Mouse (Mus musculus) forebrain, embryonic 13.5 days (tissue): ENCODE measurements around the gene Gpr160. TPM values are rescaled to one million over a fixed set of nuclear protein-coding genes. Genes with fewer than 3 reads are reported as not detected.
"Not testable (repeated sequence)": the region's sequence is repeated elsewhere in the genome, so short reads cannot be mapped to it uniquely, and the experiment has no call there.

Experiments used
- ATAC-seq: fragments of 200-750 bp; cut with Nextera tagmentation; 2 replicates; pipeline ENCODE4 v1.8.0; 2017
- H3K27ac ChIP-seq: fragments of 300-500 bp; sonication (generic); 2 replicates; pipeline ENCODE4 v1.5.1; 2015; ENCODE audit warnings: inconsistent platforms, mild to moderate bottlenecking, moderate library complexity
- H3K27me3 ChIP-seq: fragments of 300-500 bp; sonication (generic); 2 replicates; pipeline ENCODE4 v1.6.1; 2015; ENCODE audit warnings: mild to moderate bottlenecking, inconsistent platforms
- H3K36me3 ChIP-seq: fragments of 300-500 bp; sonication (generic); 2 replicates; pipeline ENCODE4 v1.6.1; 2015; ENCODE audit warnings: mild to moderate bottlenecking, inconsistent platforms; ENCODE audit not compliant: poor library complexity, severe bottlenecking
- H3K4me1 ChIP-seq: fragments of 300-500 bp; sonication (generic); 2 replicates; pipeline ENCODE4 v1.6.1; 2015; ENCODE audit warnings: inconsistent platforms
- H3K4me2 ChIP-seq: fragments of 300-500 bp; sonication (generic); 2 replicates; pipeline ENCODE4 v1.6.1; 2015; ENCODE audit warnings: inconsistent platforms, mild to moderate bottlenecking, moderate library complexity
- H3K4me3 ChIP-seq: fragments of 300-500 bp; sonication (generic); 2 replicates; pipeline ENCODE4 v1.5.1; 2015; ENCODE audit warnings: mild to moderate bottlenecking, inconsistent platforms
- H3K9ac ChIP-seq: fragments of 300-500 bp; sonication (generic); 2 replicates; pipeline ENCODE4 v1.6.1; 2015; ENCODE audit warnings: mild to moderate bottlenecking, inconsistent platforms
- H3K9me3 ChIP-seq: fragments of 300-500 bp; sonication (generic); replicated peaks from 2 replicates; pipeline ENCODE4 v1.6.1; 2016; ENCODE audit warnings: inconsistent platforms
- WGBS: fragments of 180-500 bp; shearing (Covaris S2); methylation state at CpG from one replicate; pipeline ENCODE4 v1.1.7; 2015; 5-methylcytosine and 5-hydroxymethylcytosine counted together
- polyA plus RNA-seq: library from polyadenylated mRNA; unstranded; fragments of >200 nt; fragmentation: Nextera tagmentation; extraction: Ambion mirVana; gene quantifications from 2 replicates; pipeline ENCODE4 v1.2.1, GENCODE M21; 2015

Gene Gpr160
- polyA plus RNA-seq = 0.59 and 0.76 TPM in 2 replicates

- Histone ChIP-seq H3K36me3 (no peaks in the 10 kb centered on the region), H3K9ac (peak within 1 kb of the TSS; percentile 65), H3K4me3 (peak within 1 kb of the TSS; percentile 58), H3K27me3 (peaks cover 32% of the 10 kb centered on the region), H3K9me3 (no peaks in the 10 kb centered on the region), H3K4me1 (peaks cover 7% of the 10 kb centered on the region), H3K4me2 (peak within 1 kb of the TSS; percentile 97), H3K27ac (no peak within 1 kb of the TSS)
- peak; percentile 85 for ATAC-seq
- 1% methylated on average over 65 of the region's 75 CpGs for WGBS
These were observed at the start of gene Gpr160 for GRCm38 (mm10) chr3:30855604-30856458. Gene Gpr160 (plus strand): TSS chr3:30855950.

GRCm38 (mm10) chr3:30812881-30813280, 42.9 kb upstream of the Gpr160 start:
- WGBS = 68% methylated on average over 3 of the region's 3 CpGs

DNA sequence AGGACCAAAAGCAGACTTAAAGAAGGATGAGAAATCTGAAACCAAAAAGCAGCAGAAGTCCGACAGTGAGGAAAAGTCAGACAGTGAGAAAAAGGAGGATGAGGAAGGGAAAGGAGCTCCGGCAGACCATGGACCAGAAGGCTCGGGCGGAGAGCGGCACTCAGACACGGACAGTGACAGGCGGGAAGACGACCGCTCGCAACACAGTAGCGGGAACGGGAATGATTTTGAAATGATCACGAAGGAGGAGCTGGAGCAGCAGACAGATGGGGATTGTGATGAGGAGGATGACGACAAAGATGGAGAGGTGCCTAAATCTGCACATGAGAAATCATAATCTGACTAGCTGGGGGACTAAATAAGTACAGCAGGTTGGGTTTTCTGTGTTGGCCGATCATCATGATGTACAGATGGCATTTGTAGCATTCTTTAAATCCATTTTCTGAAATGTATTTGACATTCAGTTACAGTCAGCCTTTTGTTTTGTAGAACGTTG, 37.1 kb upstream of the Gpr160 start:
- ATAC-seq = no peak
- Histone ChIP-seq H3K4me2 (no peak overlapping the region), H3K9ac (no peak overlapping the region), H3K27ac (no peak overlapping the region), H3K36me3 (peaks cover 68% of the 10 kb centered on the region), H3K4me3 (no peak overlapping the region), H3K27me3 (no peaks in the 10 kb centered on the region), H3K4me1 (no peaks in the 10 kb centered on the region), H3K9me3 (no peaks in the 10 kb centered on the region)
- 96% methylated on average over 16 of the region's 16 CpGs for WGBS

More at GRCm38 (mm10) chr3:30812881-30813280, 42.9 kb upstream of the Gpr160 start:
- Histone ChIP-seq H3K9ac (no peak overlapping the region), H3K9me3 (no peaks in the 10 kb centered on the region), H3K4me2 (no peak overlapping the region), H3K36me3 (peaks cover 68% of the 10 kb centered on the region), H3K4me3 (no peak overlapping the region), H3K4me1 (no peaks in the 10 kb centered on the region), H3K27me3 (no peaks in the 10 kb centered on the region), H3K27ac (no peak overlapping the region)
- no peak for ATAC-seq

- no peak overlapping the region for H3K4me3 ChIP-seq
- no peak overlapping the region for H3K27ac ChIP-seq
- no peaks in the 10 kb centered on the region for H3K27me3 ChIP-seq
- no peak overlapping the region for H3K9ac ChIP-seq
- no peak for ATAC-seq
- no peaks in the 10 kb centered on the region for H3K9me3 ChIP-seq
- WGBS = 94% methylated on average over 8 of the region's 8 CpGs
- H3K4me1 ChIP-seq = no peaks in the 10 kb centered on the region
- H3K4me2 ChIP-seq = no peak overlapping the region
- H3K36me3 ChIP-seq = peaks cover 47% of the 10 kb centered on the region
These were observed 33.6 kb upstream of the Gpr160 start for GRCm38 (mm10) chr3:30822163-30822562.

GRCm38 (mm10) chr3:30826069-30826468, 29.7 kb upstream of the Gpr160 start:
- ATAC-seq = no peak
- Histone ChIP-seq H3K9ac (no peak overlapping the region), H3K27ac (no peak overlapping the region), H3K27me3 (no peaks in the 10 kb centered on the region), H3K4me1 (no peaks in the 10 kb centered on the region), H3K4me3 (no peak overlapping the region), H3K36me3 (peaks cover 13% of the 10 kb centered on the region), H3K9me3 (no peaks in the 10 kb centered on the region), H3K4me2 (no peak overlapping the region)
- WGBS = 94% methylated on average over 5 of the region's 5 CpGs

DNA sequence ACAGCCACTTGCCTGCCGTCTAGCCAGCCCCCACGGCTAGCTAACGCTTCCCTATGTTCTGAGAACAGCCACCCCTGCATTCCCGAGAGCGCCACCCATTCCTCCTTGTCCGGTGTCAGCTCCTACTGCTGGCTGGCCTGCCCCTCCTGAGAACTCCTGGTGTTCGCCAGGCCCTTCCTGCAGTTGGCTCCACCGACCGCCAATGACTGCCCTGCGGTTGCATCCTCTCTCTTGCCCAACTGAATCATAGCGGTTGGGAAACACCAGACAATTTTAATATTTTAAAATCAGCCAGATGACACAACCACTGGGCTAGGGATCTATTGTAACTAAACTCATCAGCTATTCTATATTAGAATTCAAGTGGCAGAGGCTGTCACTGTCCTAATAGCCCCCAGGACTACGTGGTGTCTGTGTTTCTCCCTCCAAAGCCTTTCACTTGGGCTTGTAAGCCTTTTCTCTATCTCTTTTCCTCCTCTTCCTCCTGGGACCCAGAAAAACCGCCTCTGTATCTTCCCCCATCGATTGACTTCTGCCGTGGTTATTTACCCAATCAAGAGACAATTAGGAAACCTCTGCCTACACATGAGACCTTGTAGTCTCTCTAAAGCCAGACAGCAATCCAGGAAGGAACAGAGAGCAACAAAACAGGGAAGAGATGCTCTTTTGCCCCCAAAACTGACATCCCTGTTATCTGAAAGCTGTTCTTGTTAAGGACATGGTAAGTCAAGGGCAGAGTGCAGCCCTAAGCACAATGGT, 23.7 kb upstream of the Gpr160 start:
- no peaks in the 10 kb centered on the region for H3K27me3 ChIP-seq
- no peak overlapping the region for H3K27ac ChIP-seq
- WGBS = 81% methylated on average over 15 of the region's 15 CpGs
- no peak overlapping the region for H3K4me3 ChIP-seq
- no peak overlapping the region for H3K4me2 ChIP-seq
- H3K36me3 ChIP-seq = no peaks in the 10 kb centered on the region
- H3K9me3 ChIP-seq = no peaks in the 10 kb centered on the region
- no peaks in the 10 kb centered on the region for H3K4me1 ChIP-seq
- no peak for ATAC-seq
- H3K9ac ChIP-seq = no peak overlapping the region

- no peaks in the 10 kb centered on the region for H3K4me1 ChIP-seq
- no peak for ATAC-seq
- no peaks in the 10 kb centered on the region for H3K9me3 ChIP-seq
These were observed 22.5 kb upstream of the Gpr160 start for GRCm38 (mm10) chr3:30833254-30833653.

GRCm38 (mm10) chr3:30845755-30846154, 10.0 kb upstream of the Gpr160 start:
- no peak overlapping the region for H3K4me3 ChIP-seq
- no peak overlapping the region for H3K4me2 ChIP-seq
- H3K27me3 ChIP-seq = no peaks in the 10 kb centered on the region
- 70% methylated on average over 2 of the region's 2 CpGs for whole genome bisulfite sequencing
- no peaks in the 10 kb centered on the region for H3K4me1 ChIP-seq
- H3K27ac ChIP-seq = no peak overlapping the region
- ATAC-seq = no peak
- H3K36me3 ChIP-seq = no peaks in the 10 kb centered on the region
- no peak overlapping the region for H3K9ac ChIP-seq
- no peaks in the 10 kb centered on the region for H3K9me3 ChIP-seq

More at GRCm38 (mm10) chr3:30833254-30833653, 22.5 kb upstream of the Gpr160 start:
- H3K4me3 ChIP-seq = no peak overlapping the region
- H3K9ac ChIP-seq = no peak overlapping the region
- WGBS = 87% methylated on average over 3 of the region's 3 CpGs
- H3K27me3 ChIP-seq = no peaks in the 10 kb centered on the region
- H3K36me3 ChIP-seq = no peaks in the 10 kb centered on the region
- no peak overlapping the region for H3K4me2 ChIP-seq
- H3K27ac ChIP-seq = no peak overlapping the region

DNA sequence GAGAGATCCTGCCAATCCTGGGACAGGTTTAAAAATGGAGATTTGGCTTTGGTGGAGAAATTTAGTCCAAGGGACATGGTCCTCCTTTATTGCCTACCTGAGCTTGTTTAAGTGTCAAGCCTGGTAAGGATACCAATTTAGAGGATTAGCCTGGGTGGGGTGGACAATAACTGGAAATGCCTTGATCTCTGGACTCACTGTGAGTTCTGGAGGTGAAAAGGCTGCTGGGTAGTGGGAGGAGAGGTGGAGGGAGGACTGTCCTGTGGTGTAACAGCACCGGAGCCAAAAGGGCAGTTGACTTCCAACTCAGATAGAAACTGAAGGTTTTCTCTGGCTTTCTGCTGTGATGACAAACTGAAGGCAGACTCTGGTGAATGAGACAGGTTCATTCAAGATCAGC, 8.3 kb upstream of the Gpr160 start:
- no peak for ATAC-seq
- 79% methylated on average over 1 of the region's 1 CpGs for WGBS
- H3K4me2 ChIP-seq = no peak overlapping the region
- no peak overlapping the region for H3K9ac ChIP-seq
- no peaks in the 10 kb centered on the region for H3K9me3 ChIP-seq
- H3K27me3 ChIP-seq = 0 out of 2 replicates have a peak, but pooled peaks cover 2% of the 10 kb centered on the region
- no peak overlapping the region for H3K4me3 ChIP-seq
- H3K4me1 ChIP-seq = no peaks in the 10 kb centered on the region
- no peak overlapping the region for H3K27ac ChIP-seq
- no peaks in the 10 kb centered on the region for H3K36me3 ChIP-seq

DNA sequence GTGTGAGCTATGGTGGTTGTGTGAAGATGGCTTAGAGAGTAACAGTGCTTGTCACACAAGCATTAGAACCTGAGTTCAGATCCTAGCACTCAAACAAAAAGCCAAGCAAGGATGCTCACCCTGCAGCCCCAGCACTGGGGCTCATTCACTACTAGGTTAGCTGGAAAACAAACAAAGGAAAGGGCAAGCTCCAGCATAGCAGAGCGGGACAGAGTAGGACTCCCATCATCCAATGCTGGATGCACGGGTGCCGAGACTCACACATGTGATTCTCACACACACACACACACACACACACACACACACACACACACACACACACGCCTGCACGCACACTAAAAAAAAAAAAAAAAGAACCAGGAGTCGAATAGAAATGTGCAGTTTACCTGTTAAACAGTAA, 4.3 kb upstream of the Gpr160 start:
- Histone ChIP-seq H3K27ac (no peak overlapping the region), H3K4me2 (no peak overlapping the region), H3K4me3 (no peak overlapping the region), H3K4me1 (peaks cover 7% of the 10 kb centered on the region), H3K36me3 (no peaks in the 10 kb centered on the region), H3K9me3 (no peaks in the 10 kb centered on the region), H3K9ac (no peak overlapping the region), H3K27me3 (peaks cover 21% of the 10 kb centered on the region)
- 72% methylated on average over 6 of the region's 6 CpGs for WGBS
- no peak for ATAC-seq

DNA sequence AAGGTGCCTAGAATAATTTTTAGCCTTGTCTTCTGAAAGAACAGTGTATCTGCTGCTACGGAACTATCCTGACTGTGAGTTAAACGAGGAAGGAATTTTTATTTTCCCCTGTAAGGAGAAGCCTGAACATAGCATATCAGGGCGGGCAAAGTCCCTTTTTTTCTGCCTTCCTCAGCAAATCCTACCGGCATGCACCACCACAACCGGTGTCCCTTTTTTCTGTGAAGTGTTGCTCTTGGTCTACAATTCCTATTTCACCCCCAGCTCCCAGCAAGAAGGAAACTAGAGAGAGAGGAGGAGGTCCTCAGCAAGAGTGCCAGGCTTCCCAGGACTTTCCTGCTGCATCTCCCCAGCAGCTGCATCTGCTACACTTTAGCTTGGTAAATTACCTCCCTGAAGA, 2.2 kb upstream of the Gpr160 start:
- Histone ChIP-seq H3K4me2 (no peak overlapping the region), H3K9ac (no peak overlapping the region), H3K27ac (no peak overlapping the region), H3K9me3 (no peaks in the 10 kb centered on the region), H3K27me3 (peaks cover 32% of the 10 kb centered on the region), H3K4me3 (no peak overlapping the region), H3K4me1 (peaks cover 7% of the 10 kb centered on the region), H3K36me3 (no peaks in the 10 kb centered on the region)
- WGBS = 93% methylated on average over 5 of the region's 5 CpGs
- no peak for ATAC-seq

DNA sequence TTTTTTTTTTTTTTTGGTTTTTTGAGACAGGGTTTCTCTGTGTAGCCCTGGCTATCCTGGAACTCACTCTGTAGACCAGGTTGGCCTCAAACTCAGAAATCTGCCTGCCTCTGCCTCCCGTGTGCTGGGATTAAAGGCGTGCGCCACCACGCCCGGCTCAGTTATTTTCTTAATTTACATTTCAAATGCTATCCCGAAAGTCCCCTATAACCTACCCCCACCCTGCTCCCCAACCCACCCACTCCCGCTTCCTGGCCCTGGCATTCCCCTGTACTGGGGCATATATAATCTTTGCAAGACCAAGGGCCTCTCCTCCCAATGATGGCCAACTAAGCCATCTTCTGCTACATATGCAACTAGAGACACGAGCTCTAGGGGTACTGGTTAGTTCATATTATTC, 3.8 kb downstream of the Gpr160 start:
- not testable (repeated sequence) for H3K4me1 ChIP-seq, H3K4me2 ChIP-seq, ATAC-seq, H3K9me3 ChIP-seq, H3K36me3 ChIP-seq, H3K9ac ChIP-seq, H3K4me3 ChIP-seq, H3K27ac ChIP-seq
- H3K27me3 ChIP-seq = peaks cover 28% of the 10 kb centered on the region
- 92% methylated on average over 8 of the region's 8 CpGs for WGBS
